Mouse (Mus musculus): Measurements from ENCODE around the gene Ints7. TPM values are rescaled to one million over a fixed set of nuclear protein-coding genes. Genes with fewer than 3 reads are reported as not detected.

The Ints7 gene
- polyA plus RNA-seq, 1 experiment = 17.5 TPM

- no peaks in the 10 kb centered on the region for H3K27me3 ChIP-seq (ENCODE audit: control insufficient read depth, insufficient read depth, insufficient read length)
- no peak overlapping the region for H3K4me2 ChIP-seq (ENCODE audit: low read depth)
- H3ac ChIP-seq (ENCODE audit: control insufficient read depth, insufficient read length) = no peak overlapping the region
- H3K36me3 ChIP-seq (ENCODE audit: control insufficient read depth, insufficient read depth) = peaks cover 5% of the 10 kb centered on the region
- peaks cover 47% of the 10 kb centered on the region for H3K79me2 ChIP-seq (ENCODE audit: control insufficient read depth, insufficient read depth)
- TF ChIP-seq REST (IDR thresholded peaks at IDR 0.05; ENCODE audit: insufficient read depth, insufficient read length) (no peak), USF1 (IDR thresholded peaks at IDR 0.05; ENCODE audit: low read depth) (no peak), POLR2A (IDR thresholded peaks at IDR 0.05; ENCODE audit: insufficient read length, low read depth) (no peak), TCF3 (IDR thresholded peaks at IDR 0.05; ENCODE audit: insufficient read length, low read depth) (no peak)
- H3K4me3 ChIP-seq = no peak overlapping the region
Observed at GRCm38 (mm10) chr1:191567859-191568258, 7.6 kb upstream of the Ints7 start.

GRCm38 (mm10) chr1:191569625-191570024 lies 5.8 kb upstream of the Ints7 start:
- TF ChIP-seq TCF3 (IDR thresholded peaks at IDR 0.05; ENCODE audit: insufficient read length, low read depth) = no peak
- no peak for TF ChIP-seq MYOG (IDR thresholded peaks at IDR 0.05; ENCODE audit: control insufficient read depth in 1 of 3, insufficient read depth in 1 of 3, insufficient read length in 2 of 3, low read depth in 2 of 3)
- TF ChIP-seq TCF12 (IDR thresholded peaks at IDR 0.05; ENCODE audit: insufficient read depth, poor library complexity, severe bottlenecking) = no peak
- TF ChIP-seq SRF (IDR thresholded peaks at IDR 0.05; ENCODE audit: control insufficient read depth, insufficient read length, low read depth) = no peak
- no peak for TF ChIP-seq MAX (IDR thresholded peaks at IDR 0.05; ENCODE audit: low read depth)
- no peak for TF ChIP-seq MYOD1 (IDR thresholded peaks at IDR 0.05; ENCODE audit: control insufficient read depth in 1 of 3, insufficient read length in 2 of 3, low read depth in 2 of 3)
- no peak for TF ChIP-seq POLR2A (IDR thresholded peaks at IDR 0.05; ENCODE audit: insufficient read length, low read depth)
- no peak for TF ChIP-seq USF1 (IDR thresholded peaks at IDR 0.05; ENCODE audit: low read depth)
- TF ChIP-seq CEBPB (IDR thresholded peaks at IDR 0.05; ENCODE audit: insufficient read depth, poor library complexity, severe bottlenecking) = no peak
- no peak for TF ChIP-seq REST (IDR thresholded peaks at IDR 0.05; ENCODE audit: insufficient read depth, insufficient read length)
- TF ChIP-seq POLR2AphosphoS2 (IDR thresholded peaks at IDR 0.05; ENCODE audit: insufficient read length, low read depth) = no peak
- TF ChIP-seq E2F4 (IDR thresholded peaks at IDR 0.05; ENCODE audit: insufficient read depth) = no peak

GRCm38 (mm10) chr1:191570415-191570814 lies 5.0 kb upstream of the Ints7 start:
- no peak overlapping the region for H3ac ChIP-seq (ENCODE audit: control insufficient read depth, insufficient read length)
- no peaks in the 10 kb centered on the region for H3K27me3 ChIP-seq (ENCODE audit: control insufficient read depth, insufficient read depth, insufficient read length)
- TF ChIP-seq SRF (IDR thresholded peaks at IDR 0.05; ENCODE audit: control insufficient read depth, insufficient read length, low read depth) = no peak
- TF ChIP-seq TCF12 (IDR thresholded peaks at IDR 0.05; ENCODE audit: insufficient read depth, poor library complexity, severe bottlenecking) = no peak
- TF ChIP-seq MYOD1 (IDR thresholded peaks at IDR 0.05; ENCODE audit: control insufficient read depth in 1 of 3, insufficient read length in 2 of 3, low read depth in 2 of 3) = no peak
- TF ChIP-seq MAX (IDR thresholded peaks at IDR 0.05; ENCODE audit: low read depth) = no peak
- TF ChIP-seq CEBPB (IDR thresholded peaks at IDR 0.05; ENCODE audit: insufficient read depth, poor library complexity, severe bottlenecking) = no peak
- no peak for TF ChIP-seq MYOG (IDR thresholded peaks at IDR 0.05; ENCODE audit: control insufficient read depth in 1 of 3, insufficient read depth in 1 of 3, insufficient read length in 2 of 3, low read depth in 2 of 3)
- no peak for TF ChIP-seq E2F4 (IDR thresholded peaks at IDR 0.05; ENCODE audit: insufficient read depth)
- no peak for TF ChIP-seq TCF3 (IDR thresholded peaks at IDR 0.05; ENCODE audit: insufficient read length, low read depth)
- TF ChIP-seq POLR2AphosphoS2 (IDR thresholded peaks at IDR 0.05; ENCODE audit: insufficient read length, low read depth) = no peak
- TF ChIP-seq POLR2A (IDR thresholded peaks at IDR 0.05; ENCODE audit: insufficient read length, low read depth) = no peak
- no peak for TF ChIP-seq REST (IDR thresholded peaks at IDR 0.05; ENCODE audit: insufficient read depth, insufficient read length)
- TF ChIP-seq USF1 (IDR thresholded peaks at IDR 0.05; ENCODE audit: low read depth) = no peak
- no peak overlapping the region for H3K4me3 ChIP-seq
- H3K79me2 ChIP-seq (ENCODE audit: control insufficient read depth, insufficient read depth) = peaks cover 65% of the 10 kb centered on the region
- no peak overlapping the region for H3K4me2 ChIP-seq (ENCODE audit: low read depth)
- H3K36me3 ChIP-seq (ENCODE audit: control insufficient read depth, insufficient read depth) = peaks cover 5% of the 10 kb centered on the region

More at GRCm38 (mm10) chr1:191569625-191570024, 5.8 kb upstream of the Ints7 start:
- no peaks in the 10 kb centered on the region for H3K27me3 ChIP-seq (ENCODE audit: control insufficient read depth, insufficient read depth, insufficient read length)
- H3ac ChIP-seq (ENCODE audit: control insufficient read depth, insufficient read length) = no peak overlapping the region
- H3K79me2 ChIP-seq (ENCODE audit: control insufficient read depth, insufficient read depth) = peaks cover 62% of the 10 kb centered on the region
- no peak overlapping the region for H3K4me3 ChIP-seq
- H3K4me2 ChIP-seq (ENCODE audit: low read depth) = no peak overlapping the region
- peaks cover 5% of the 10 kb centered on the region for H3K36me3 ChIP-seq (ENCODE audit: control insufficient read depth, insufficient read depth)

GRCm38 (mm10) chr1:191573906-191574639 lies 1.4 kb upstream of the Ints7 start:
- H3K27me3 ChIP-seq (ENCODE audit: control insufficient read depth, insufficient read depth, insufficient read length) = no peaks in the 10 kb centered on the region
- H3K79me2 ChIP-seq (ENCODE audit: control insufficient read depth, insufficient read depth) = peaks cover 87% of the 10 kb centered on the region
- peak overlapping the region; percentile 39 for H3ac ChIP-seq (ENCODE audit: control insufficient read depth, insufficient read length)
- peak overlapping the region; percentile 84 for H3K4me2 ChIP-seq (ENCODE audit: low read depth)
- H3K4me3 ChIP-seq = peak overlapping the region; percentile 83
- peaks cover 5% of the 10 kb centered on the region for H3K36me3 ChIP-seq (ENCODE audit: control insufficient read depth, insufficient read depth)
- TF ChIP-seq MYOG (IDR thresholded peaks at IDR 0.05; ENCODE audit: control insufficient read depth in 1 of 3, insufficient read depth in 1 of 3, insufficient read length in 2 of 3, low read depth in 2 of 3) (no peak), E2F4 (IDR thresholded peaks at IDR 0.05; ENCODE audit: insufficient read depth) (no peak), SRF (IDR thresholded peaks at IDR 0.05; ENCODE audit: control insufficient read depth, insufficient read length, low read depth) (no peak), MAX (IDR thresholded peaks at IDR 0.05; ENCODE audit: low read depth) (no peak), REST (IDR thresholded peaks at IDR 0.05; ENCODE audit: insufficient read depth, insufficient read length) (no peak), TCF12 (IDR thresholded peaks at IDR 0.05; ENCODE audit: insufficient read depth, poor library complexity, severe bottlenecking) (no peak)

Measured in myocyte (in vitro differentiated cells).